Mouse (Mus musculus): ENCODE results near the gene Tbxa2r. TPM values are rescaled to one million over a fixed set of nuclear protein-coding genes. Genes with fewer than 3 reads are reported as not detected.

The Tbxa2r gene
- polyA plus RNA-seq, 2 experiments = 1.9 to 2.4 TPM

- Histone ChIP-seq H3K4me3 (ENCODE audit: insufficient read depth in 1 of 2, low read depth in 2 of 2, low read length in 2 of 2) (peak overlapping the region in 1 of 2 experiments; percentile 96; a peak in 1 of 4 replicates), H3K27me3 (ENCODE audit: control insufficient read depth, insufficient read depth, low read length) (no peaks in the 10 kb centered on the region), H3K4me2 (ENCODE audit: low read depth) (peak overlapping the region; percentile 97), H3K4me1 (replicated peaks; ENCODE audit: control insufficient read depth in 2 of 2, insufficient read depth in 2 of 2, low read length in 1 of 2) (peaks cover 28 to 33% of the 10 kb centered on the region in 2 experiments), H3K9ac (replicated peaks) (no peak overlapping the region), H3K36me3 (replicated peaks; ENCODE audit: control insufficient read depth, insufficient read depth, low read depth) (peaks cover 65% of the 10 kb centered on the region), H3K27ac (peak overlapping the region; percentile 20), H3K9me3 (ENCODE audit: control insufficient read depth, low read length) (no peaks in the 10 kb centered on the region)
- WGBS (ENCODE audit: insufficient replicate concordance) = 91% methylated on average over 10 of the region's 10 CpGs
- DNase-seq (ENCODE audit: low read depth in 3 of 3, low spot score in 3 of 3) (no peak), ATAC-seq (ENCODE audit: insufficient read depth) (no peak)
- TF ChIP-seq CTCF (IDR thresholded peaks at IDR 0.05; ENCODE audit: low read depth) (no peak), EP300 (IDR thresholded peaks at IDR 0.05; ENCODE audit: low read depth) (no peak)
Observed at GRCm38 (mm10) chr10:81375322-81375721, 46.8 kb downstream of the Tbxa2r start.

DNA sequence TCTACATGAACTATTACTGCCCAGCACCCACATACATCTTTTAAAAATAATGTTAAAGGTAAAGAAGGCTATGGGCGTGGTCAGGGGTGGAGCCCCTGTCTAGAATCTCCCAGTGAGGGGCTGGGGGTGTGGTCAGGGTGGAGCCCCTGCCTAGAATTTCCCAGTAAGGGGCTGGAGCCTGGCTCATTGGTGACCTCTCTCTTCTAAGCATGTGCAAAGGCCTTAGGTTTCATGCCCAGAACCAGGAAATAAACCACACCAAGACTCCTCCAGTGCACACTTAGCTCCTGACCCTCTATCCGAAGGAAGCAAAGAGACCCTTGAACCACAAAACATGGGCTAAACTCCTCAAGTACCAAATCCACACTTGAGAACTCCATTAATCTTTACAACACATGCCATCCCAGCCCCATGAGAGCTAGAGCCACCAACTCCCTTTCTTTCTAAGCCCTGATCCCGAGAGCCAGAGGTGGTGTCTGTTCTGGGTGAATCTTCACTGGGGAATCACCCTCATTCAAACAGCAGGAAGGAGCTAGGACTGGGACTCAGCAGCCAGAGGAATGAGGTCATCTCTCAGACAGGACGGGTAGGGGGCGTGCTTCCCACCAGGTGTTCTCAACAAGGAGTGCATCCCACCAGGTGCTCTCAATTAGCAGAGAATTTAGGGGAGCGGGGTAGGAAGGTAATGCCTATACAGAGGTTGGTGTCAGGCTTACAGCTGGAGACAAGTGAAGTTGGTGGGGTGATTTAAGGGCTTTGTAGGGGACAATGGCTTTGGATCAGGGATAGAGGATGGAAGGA, 48.2 kb downstream of the Tbxa2r start:
- peaks cover 50% of the 10 kb centered on the region for H3K36me3 ChIP-seq (replicated peaks; ENCODE audit: control insufficient read depth, insufficient read depth, low read depth)
- peak overlapping the region; percentile 78 to 96 for H3K4me3 ChIP-seq (ENCODE audit: insufficient read depth in 1 of 2, low read depth in 2 of 2, low read length in 2 of 2)
- TF ChIP-seq CTCF (IDR thresholded peaks at IDR 0.05; ENCODE audit: low read depth) (peak; percentile 30; the same call in 1 of the 2 replicates), EP300 (IDR thresholded peaks at IDR 0.05; ENCODE audit: low read depth) (no peak)
- WGBS (ENCODE audit: insufficient replicate concordance) = 31% methylated on average over 6 of the region's 6 CpGs
- H3K27ac ChIP-seq = peak overlapping the region; percentile 94
- ATAC-seq (ENCODE audit: insufficient read depth) = no peak
- H3K9me3 ChIP-seq (ENCODE audit: control insufficient read depth, low read length) = no peaks in the 10 kb centered on the region
- H3K27me3 ChIP-seq (ENCODE audit: control insufficient read depth, insufficient read depth, low read length) = no peaks in the 10 kb centered on the region
- H3K4me2 ChIP-seq (ENCODE audit: low read depth) = peak overlapping the region; percentile 97
- H3K4me1 ChIP-seq (replicated peaks; ENCODE audit: control insufficient read depth in 2 of 2, insufficient read depth in 2 of 2, low read length in 1 of 2) = peaks cover 42 to 47% of the 10 kb centered on the region in 2 experiments
- DNase-seq (ENCODE audit: low read depth in 3 of 3, low spot score in 3 of 3) = no peak
- peak overlapping the region; percentile 99 for H3K9ac ChIP-seq (replicated peaks)

- ATAC-seq (ENCODE audit: insufficient read depth) (no peak), DNase-seq (ENCODE audit: low read depth in 3 of 3, low spot score in 3 of 3) (no peak)
- Histone ChIP-seq H3K9me3 (ENCODE audit: control insufficient read depth, low read length) (no peaks in the 10 kb centered on the region), H3K27ac (peak overlapping the region; percentile 94), H3K4me1 (replicated peaks; ENCODE audit: control insufficient read depth in 2 of 2, insufficient read depth in 2 of 2, low read length in 1 of 2) (peaks cover 47 to 51% of the 10 kb centered on the region in 2 experiments), H3K27me3 (ENCODE audit: control insufficient read depth, insufficient read depth, low read length) (no peaks in the 10 kb centered on the region), H3K4me3 (ENCODE audit: insufficient read depth in 1 of 2, low read depth in 2 of 2, low read length in 2 of 2) (peak overlapping the region; percentile 78 to 96), H3K9ac (replicated peaks) (peak overlapping the region; percentile 99), H3K4me2 (ENCODE audit: low read depth) (peak overlapping the region; percentile 97), H3K36me3 (replicated peaks; ENCODE audit: control insufficient read depth, insufficient read depth, low read depth) (peaks cover 46% of the 10 kb centered on the region)
- WGBS (ENCODE audit: insufficient replicate concordance) = 42% methylated on average over 2 of the region's 2 CpGs
- TF ChIP-seq EP300 (IDR thresholded peaks at IDR 0.05; ENCODE audit: low read depth) (no peak), CTCF (IDR thresholded peaks at IDR 0.05; ENCODE audit: low read depth) (no peak)
Observed at GRCm38 (mm10) chr10:81377362-81377664, 48.8 kb downstream of the Tbxa2r start.

DNA sequence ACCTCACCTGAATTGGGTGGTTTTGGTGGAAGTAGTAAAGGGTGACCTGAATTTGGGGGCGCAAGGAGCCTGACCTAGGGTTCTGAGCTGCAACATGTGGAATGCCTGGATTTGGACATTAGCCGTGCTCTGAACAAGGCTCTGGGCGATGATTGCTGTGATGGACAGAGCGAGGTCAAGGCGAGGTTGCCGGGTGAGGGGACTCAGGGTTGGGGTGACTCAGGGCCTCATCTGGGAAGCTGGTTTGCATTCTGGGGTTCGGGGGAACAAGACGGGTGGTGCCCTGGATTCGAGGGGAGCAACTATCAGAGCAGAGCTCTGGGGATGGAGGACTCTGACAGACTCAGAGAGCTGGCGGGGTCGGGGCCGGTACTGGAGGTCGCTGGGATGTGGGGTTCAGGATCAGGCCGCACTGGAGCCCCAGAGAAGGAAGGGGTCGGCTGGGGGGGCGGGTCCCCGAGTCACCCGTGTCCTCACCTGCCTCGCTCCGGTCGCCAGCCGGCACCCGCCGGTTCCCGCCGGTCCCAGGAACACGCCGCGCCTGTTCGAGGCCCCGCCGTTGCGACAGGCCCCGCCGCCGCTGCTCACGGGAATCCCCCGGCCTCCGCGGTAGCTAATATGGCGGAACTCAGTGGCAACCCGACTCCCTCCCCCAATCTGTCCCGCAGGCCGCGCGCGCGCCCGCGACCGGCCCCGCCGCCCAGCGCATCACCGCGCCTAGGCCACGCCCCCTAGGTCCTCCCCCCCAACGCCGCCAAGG, 49.4 kb downstream of the Tbxa2r start, which contains the start of gene Fzr1:
Gene Fzr1, minus strand, starts transcription at position 724 of the 760 bp plus-strand sequence.
- H3K27me3 ChIP-seq (ENCODE audit: control insufficient read depth, insufficient read depth, low read length) = no peaks in the 10 kb centered on the region
- ATAC-seq (ENCODE audit: insufficient read depth) (peak; percentile 0; the same call in 1 of the 2 replicates), DNase-seq (ENCODE audit: low read depth in 3 of 3, low spot score in 3 of 3) (no peak)
- peaks cover 53 to 57% of the 10 kb centered on the region in 2 experiments for H3K4me1 ChIP-seq (replicated peaks; ENCODE audit: control insufficient read depth in 2 of 2, insufficient read depth in 2 of 2, low read length in 1 of 2)
- no peaks in the 10 kb centered on the region for H3K9me3 ChIP-seq (ENCODE audit: control insufficient read depth, low read length)
- no peak for TF ChIP-seq CTCF (IDR thresholded peaks at IDR 0.05; ENCODE audit: low read depth)
- under 1% methylated on average over 56 of the region's 59 CpGs for WGBS (ENCODE audit: insufficient replicate concordance)
- peak within 1 kb of the TSS; percentile 99 for H3K9ac ChIP-seq (replicated peaks)
- H3K4me3 ChIP-seq (ENCODE audit: insufficient read depth in 1 of 2, low read depth in 2 of 2, low read length in 2 of 2) = peak within 1 kb of the TSS; percentile 78 to 96
- peaks cover 40% of the 10 kb centered on the region for H3K36me3 ChIP-seq (replicated peaks; ENCODE audit: control insufficient read depth, insufficient read depth, low read depth)
- peak within 1 kb of the TSS; percentile 97 for H3K27ac ChIP-seq
- H3K4me2 ChIP-seq (ENCODE audit: low read depth) = peak within 1 kb of the TSS; percentile 97
